Mouse (Mus musculus): Measurements from ENCODE around the gene Cyp4f17. TPM values are rescaled to one million over a fixed set of nuclear protein-coding genes. Genes with fewer than 3 reads are reported as not detected.
"Not testable (repeated sequence)": the region's sequence is repeated elsewhere in the genome, so short reads cannot be mapped to it uniquely, and the experiment has no call there.

The Cyp4f17 gene
- total and polyA plus RNA-seq, 3 experiments, result 4.5 to 9.8 (median 5.4) TPM

- intact Hi-C loops (cut with DNase I), result loop anchor here (2.0 to 5.0 kb wide), 2 partner anchors 130 to 401 kb away; no protein-coding TSS in a partner anchor
These were observed 45.3 kb downstream of the Cyp4f17 start for GRCm38 (mm10) chr17:32550900-32551770.

GRCm38 (mm10) chr17:32553016-32553415 is 47.2 kb downstream of the Cyp4f17 start:
- not testable (repeated sequence) for H3K36me3 ChIP-seq (ENCODE audit: control insufficient read depth, insufficient read depth, low read length); H3K4me3 ChIP-seq; H3K79me2 ChIP-seq (replicated peaks; ENCODE audit: control insufficient read depth, insufficient read depth, low read length); H3K27me3 ChIP-seq (ENCODE audit: control insufficient read depth, insufficient read depth, low read length); H3K4me1 ChIP-seq (ENCODE audit: control insufficient read depth, insufficient read depth, low read length); H3K27ac ChIP-seq; DNase-seq; H3K9ac ChIP-seq (ENCODE audit: low read depth, low read length)
- WGBS, result 37% methylated on average over 1 of the region's 1 CpGs
- intact Hi-C loops (cut with DNase I), result loop anchor here (5.0 kb wide), 1 partner anchor 399 kb away; no protein-coding TSS in a partner anchor

More at GRCm38 (mm10) chr17:32550900-32551770, 45.3 kb downstream of the Cyp4f17 start:
- no peak overlapping the region for H3K27ac ChIP-seq
- no peak overlapping the region for H3K9ac ChIP-seq (ENCODE audit: low read depth, low read length)
- no peak for TF ChIP-seq POLR2A (IDR thresholded peaks at IDR 0.05; ENCODE audit: insufficient read depth, low read depth, low read length)
- TF ChIP-seq EP300 (IDR thresholded peaks at IDR 0.05; ENCODE audit: insufficient read depth, low read depth, low read length), result no peak
- TF ChIP-seq CTCF (IDR thresholded peaks at IDR 0.05), result peak; percentile 70
- WGBS, result 17% methylated on average over 20 of the region's 20 CpGs
- H3K36me3 ChIP-seq (ENCODE audit: control insufficient read depth, insufficient read depth, low read length), result no peaks in the 10 kb centered on the region
- H3K4me1 ChIP-seq (ENCODE audit: control insufficient read depth, insufficient read depth, low read length), result no peaks in the 10 kb centered on the region
- DNase-seq, result peak; percentile 62 to 63
- H3K79me2 ChIP-seq (replicated peaks; ENCODE audit: control insufficient read depth, insufficient read depth, low read length), result no peaks in the 10 kb centered on the region
- no peaks in the 10 kb centered on the region for H3K27me3 ChIP-seq (ENCODE audit: control insufficient read depth, insufficient read depth, low read length)
- no peak overlapping the region for H3K4me3 ChIP-seq

- H3K79me2 ChIP-seq (replicated peaks; ENCODE audit: control insufficient read depth, insufficient read depth, low read length); H3K27ac ChIP-seq; DNase-seq; H3K4me3 ChIP-seq; H3K4me1 ChIP-seq (ENCODE audit: control insufficient read depth, insufficient read depth, low read length); H3K36me3 ChIP-seq (ENCODE audit: control insufficient read depth, insufficient read depth, low read length); H3K27me3 ChIP-seq (ENCODE audit: control insufficient read depth, insufficient read depth, low read length); H3K9ac ChIP-seq (ENCODE audit: low read depth, low read length): not testable (repeated sequence)
- WGBS, result 62% methylated on average over 9 of the region's 9 CpGs
- intact Hi-C loops (cut with DNase I), result loop anchor here (5.0 kb wide), 1 partner anchor 398 kb away; no protein-coding TSS in a partner anchor
These were observed 48.5 kb downstream of the Cyp4f17 start for GRCm38 (mm10) chr17:32554368-32554767.

GRCm38 (mm10) chr17:32563301-32563700 is 57.5 kb downstream of the Cyp4f17 start:
- H3K9ac ChIP-seq (ENCODE audit: low read depth, low read length); H3K27ac ChIP-seq; H3K79me2 ChIP-seq (replicated peaks; ENCODE audit: control insufficient read depth, insufficient read depth, low read length); H3K36me3 ChIP-seq (ENCODE audit: control insufficient read depth, insufficient read depth, low read length); H3K4me3 ChIP-seq; intact Hi-C loops (cut with DNase I); H3K27me3 ChIP-seq (ENCODE audit: control insufficient read depth, insufficient read depth, low read length); DNase-seq; H3K4me1 ChIP-seq (ENCODE audit: control insufficient read depth, insufficient read depth, low read length): not testable (repeated sequence)
- WGBS, result 78% methylated on average over 2 of the region's 2 CpGs

- H3K9ac ChIP-seq (ENCODE audit: low read depth, low read length); H3K4me3 ChIP-seq; DNase-seq; H3K36me3 ChIP-seq (ENCODE audit: control insufficient read depth, insufficient read depth, low read length); H3K27ac ChIP-seq; H3K27me3 ChIP-seq (ENCODE audit: control insufficient read depth, insufficient read depth, low read length); H3K4me1 ChIP-seq (ENCODE audit: control insufficient read depth, insufficient read depth, low read length); intact Hi-C loops (cut with DNase I); H3K79me2 ChIP-seq (replicated peaks; ENCODE audit: control insufficient read depth, insufficient read depth, low read length): not testable (repeated sequence)
- 54% methylated on average over 2 of the region's 2 CpGs for WGBS
These were observed 67.4 kb downstream of the Cyp4f17 start for GRCm38 (mm10) chr17:32573286-32573685.

GRCm38 (mm10) chr17:32577496-32578186 is 71.8 kb downstream of the Cyp4f17 start:
- Histone ChIP-seq H3K4me3 (no peak overlapping the region), H3K27ac (no peak overlapping the region), H3K79me2 (replicated peaks; ENCODE audit: control insufficient read depth, insufficient read depth, low read length) (no peaks in the 10 kb centered on the region), H3K9ac (ENCODE audit: low read depth, low read length) (no peak overlapping the region), H3K4me1 (ENCODE audit: control insufficient read depth, insufficient read depth, low read length) (no peaks in the 10 kb centered on the region), H3K36me3 (ENCODE audit: control insufficient read depth, insufficient read depth, low read length) (no peaks in the 10 kb centered on the region), H3K27me3 (ENCODE audit: control insufficient read depth, insufficient read depth, low read length) (no peaks in the 10 kb centered on the region)
- DNase-seq, result no peak
- TF ChIP-seq POLR2A (IDR thresholded peaks at IDR 0.05; ENCODE audit: insufficient read depth, low read depth, low read length) (no peak), CTCF (IDR thresholded peaks at IDR 0.05) (no peak), EP300 (IDR thresholded peaks at IDR 0.05; ENCODE audit: insufficient read depth, low read depth, low read length) (no peak)
- 53% methylated on average over 7 of the region's 7 CpGs for WGBS
- intact Hi-C loops (cut with DNase I), result no loop called here

Other genes with a start within 250 kb of the Cyp4f17 start
- 10 to 100 TPM; 53.3 to 55.6 TPM for gene Brd4, start 221.3 kb upstream of the Cyp4f17 start, total RNA-seq (2021)
- gene Brd4, start 221.3 kb upstream of the Cyp4f17 start, polyA plus RNA-seq (2012; rRNA removed), result 16.5 and 21.7 TPM in 2 replicates
- 10 to 100 TPM; 38.9 to 40.7 TPM for gene Akap8, start 184.8 kb upstream of the Cyp4f17 start, total RNA-seq (2021)
- 32.2 and 40.4 TPM in 2 replicates for gene Akap8, start 184.8 kb upstream of the Cyp4f17 start, polyA plus RNA-seq (2012; rRNA removed)
- 10 to 100 TPM; 50.3 to 51.2 TPM for gene Akap8l, start 155.4 kb upstream of the Cyp4f17 start, total RNA-seq (2021)
- 55.1 and 67.3 TPM in 2 replicates for gene Akap8l, start 155.4 kb upstream of the Cyp4f17 start, polyA plus RNA-seq (2012; rRNA removed)
- 10 to 100 TPM; 16.0 to 16.6 TPM for gene Wiz, start 116.6 kb upstream of the Cyp4f17 start, total RNA-seq (2021)
- gene Wiz, start 116.6 kb upstream of the Cyp4f17 start, polyA plus RNA-seq (2012; rRNA removed), result 17.2 and 17.4 TPM in 2 replicates
- under 1 TPM; 0.70 to 0.98 TPM for gene Rasal3, start 102.5 kb upstream of the Cyp4f17 start, total RNA-seq (2021)
- 1.1 and 4.2 TPM in 2 replicates for gene Rasal3, start 102.5 kb upstream of the Cyp4f17 start, polyA plus RNA-seq (2012; rRNA removed)
- gene Pglyrp2, start 81.9 kb upstream of the Cyp4f17 start, total RNA-seq (2021), result under 1 TPM in 1 of 2 experiments, not detected in 1; 0.09 TPM
- 0.35 and 0.86 TPM in 2 replicates for gene Pglyrp2, start 81.9 kb upstream of the Cyp4f17 start, polyA plus RNA-seq (2012; rRNA removed)
- not detected for gene Cyp4f39, start 53.3 kb upstream of the Cyp4f17 start, total RNA-seq (2021)
- gene Cyp4f39, start 53.3 kb upstream of the Cyp4f17 start, polyA plus RNA-seq (2012; rRNA removed), result 0.21 TPM in 1 of 2 replicates, not detected in the other
- gene Cyp4f16, start 30.5 kb downstream of the Cyp4f17 start, total RNA-seq (2021), result 1 to 10 TPM; 4.5 to 4.7 TPM
- gene Cyp4f16, start 30.5 kb downstream of the Cyp4f17 start, polyA plus RNA-seq (2012; rRNA removed), result 10.2 and 10.5 TPM in 2 replicates
- gene Cyp4f37, start 115.3 kb downstream of the Cyp4f17 start, total RNA-seq (2021), result not detected
- gene Cyp4f37, start 115.3 kb downstream of the Cyp4f17 start, polyA plus RNA-seq (2012; rRNA removed), result not detected in 2 replicates
- not detected for gene Cyp4f40, start 152.8 kb downstream of the Cyp4f17 start, total RNA-seq (2021)
- not detected in 2 replicates for gene Cyp4f40, start 152.8 kb downstream of the Cyp4f17 start, polyA plus RNA-seq (2012; rRNA removed)
- not detected for gene Cyp4f15, start 179.6 kb downstream of the Cyp4f17 start, total RNA-seq (2021)
- 1.0 TPM in 1 of 2 replicates, not detected in the other for gene Cyp4f15, start 179.6 kb downstream of the Cyp4f17 start, polyA plus RNA-seq (2012; rRNA removed)